Mouse (Mus musculus) embryonic fibroblast, embryonic 13.5 days (primary cell): ENCODE measurements around the gene Rrp8.
A peak's percentile ranks its signal among the peaks of the same experiment; 100 is the strongest.

Experiments used
- CTCF ChIP-seq: IDR thresholded peaks from 2 replicates; pipeline ENCODE4 v1.5.1; 2011; ENCODE audit warnings: mild to moderate bottlenecking, control low read depth, low read length, moderate library complexity, borderline replicate concordance; ENCODE audit not compliant: insufficient read depth
- POLR2A ChIP-seq: IDR thresholded peaks from 2 replicates; pipeline ENCODE4 v1.6.1; 2011; ENCODE audit warnings: low read depth, mild to moderate bottlenecking, control low read depth, low read length, moderate library complexity

DNA sequence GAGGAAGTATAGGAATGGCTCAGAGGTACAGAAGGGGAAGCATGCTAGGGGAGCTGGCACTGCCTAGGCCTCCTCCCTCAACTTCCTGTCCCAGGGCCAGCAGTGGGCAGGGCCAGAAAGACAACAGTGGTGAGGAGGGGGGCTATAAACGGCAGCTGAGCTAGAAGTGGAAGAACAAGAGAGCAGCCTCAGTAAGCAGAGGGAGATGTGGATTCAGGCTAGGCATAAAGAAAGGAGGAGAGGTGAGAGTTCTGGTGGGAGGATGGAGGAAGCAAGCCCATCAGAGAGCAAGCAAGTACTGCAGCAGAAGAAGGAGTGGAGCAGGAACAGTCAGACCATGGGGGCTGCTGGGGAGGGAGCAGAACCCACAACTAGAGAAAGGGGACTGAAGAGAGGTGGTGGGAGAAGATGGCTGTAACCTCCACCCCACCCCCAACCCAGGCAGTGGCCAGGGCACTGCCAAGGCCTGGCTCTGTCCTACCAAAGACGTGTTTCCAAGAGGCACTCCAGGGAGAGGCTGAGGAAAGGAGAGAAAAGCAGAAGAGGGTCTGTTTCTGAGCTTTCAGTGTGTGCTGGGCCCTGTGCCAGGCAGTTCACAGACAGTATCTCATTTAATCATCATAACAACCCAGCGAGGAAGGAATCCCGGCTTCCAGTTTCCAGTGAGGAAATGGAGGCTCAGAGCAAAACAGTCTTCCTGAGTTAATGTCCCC is 41.5 kb upstream of the Rrp8 start:
- TF ChIP-seq CTCF (no peak), POLR2A (peak; percentile 34; the same call in 1 of the 2 replicates)
